Mouse (Mus musculus): ENCODE data around the gene Chst10.

DNA sequence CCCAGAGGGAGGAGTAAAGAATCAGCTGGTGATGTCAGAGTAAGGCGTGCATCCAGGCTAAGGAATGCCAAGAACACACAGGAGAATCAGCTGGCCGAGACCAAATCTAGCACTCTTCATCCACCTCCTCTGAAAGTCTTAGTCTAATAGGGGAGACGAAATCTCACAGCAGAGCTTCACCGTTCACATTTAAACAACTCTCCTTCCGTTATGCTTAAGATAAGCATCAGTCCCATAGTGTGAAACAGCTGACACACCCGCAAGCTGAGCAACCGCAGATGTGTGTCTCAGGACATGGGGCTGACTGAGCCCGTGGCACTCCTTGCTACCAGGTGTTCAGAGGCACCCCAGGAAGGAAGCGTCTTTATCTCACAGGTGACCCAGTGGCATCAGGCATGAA is 14.2 kb downstream of the Chst10 start:
- TF ChIP-seq ETS1 (conservative IDR thresholded peaks at IDR 0.05; ENCODE audit: low read depth, low read length): no peak
- TF ChIP-seq POLR2A (IDR thresholded peaks at IDR 0.05; ENCODE audit: low read depth, low read length): no peak
- no peak for TF ChIP-seq CTCF (conservative IDR thresholded peaks at IDR 0.05 in 1 of 2, IDR thresholded peaks at IDR 0.05 in 1 of 2; ENCODE audit: low read depth in 2 of 2, low read length in 2 of 2)
- TF ChIP-seq NELFE (IDR thresholded peaks at IDR 0.05; ENCODE audit: low read depth, low read length): no peak
- TF ChIP-seq UBTF (IDR thresholded peaks at IDR 0.05; ENCODE audit: low read depth, low read length): no peak
- no peak for TF ChIP-seq KAT2A (IDR thresholded peaks at IDR 0.05; ENCODE audit: insufficient replicate concordance, low read length)
- no peak for TF ChIP-seq POLR2AphosphoS2 (IDR thresholded peaks at IDR 0.05; ENCODE audit: low read depth, low read length)

Data from CH12.LX (cell line).